Mouse (Mus musculus) small intestine, adult 2 months (tissue): ENCODE measurements around the gene Arid5b.

Experiments used
- CTCF ChIP-seq: fragments of 200-500 bp; IDR thresholded peaks from 2 replicates; pipeline ENCODE4 v1.5.1; 2012; ENCODE audit warnings: low read depth, mild to moderate bottlenecking, control low read depth, inconsistent platforms, low read length, moderate library complexity, mixed read lengths; ENCODE audit not compliant: insufficient replicate concordance, insufficient read length; ENCODE audit errors: extremely low read depth
- POLR2A ChIP-seq: fragments of 200-500 bp; IDR thresholded peaks from 2 replicates; pipeline ENCODE4 v1.6.1; 2012; ENCODE audit warnings: low read depth, mild to moderate bottlenecking, control low read depth, inconsistent platforms, low read length, moderate library complexity

DNA sequence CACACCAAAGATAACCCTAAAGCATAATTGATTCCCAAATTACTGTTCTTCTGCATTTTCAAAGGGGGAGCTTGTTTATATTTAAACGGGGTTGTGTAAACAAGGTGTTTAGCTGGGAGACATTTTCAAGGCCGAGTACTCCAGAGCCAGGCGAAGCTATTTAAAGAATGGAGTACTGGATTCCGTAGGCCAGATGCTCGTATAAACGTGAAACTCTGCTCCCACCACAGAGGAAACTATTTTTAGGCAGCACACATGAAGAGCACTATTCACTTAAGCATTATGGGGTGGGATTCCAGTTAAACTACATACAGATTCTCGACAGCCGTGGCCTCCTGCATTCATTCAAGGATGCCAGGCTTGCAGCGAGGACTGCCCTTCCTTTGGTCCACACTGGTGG lies 59.2 kb downstream of the Arid5b start:
- TF ChIP-seq CTCF (no peak), POLR2A (no peak)
